In genomic region chr16:93686945-93687344, GRCm38 (mm10) we compare ENCODE assay signal across 9 mouse cellular contexts. TPM values are rescaled to one million over a fixed set of nuclear protein-coding genes. Genes with fewer than 3 reads are reported as not detected.
DNase-seq lines count a peak whose midpoint lies in the region; ATAC-seq and TF ChIP-seq lines count a peak whose summit lies in the region.
"Had no signal": no experiment of that assay in that cellular context is flagged by ENCODE, and none has a peak within 500 bp of the region (broad histone marks: within the 10 kb centered on the region; RNA-seq: fewer than 3 reads in every experiment).

No protein-coding gene starts in this region.

- H3K79me2 ChIP-seq in CH12.LX (replicated peaks; ENCODE audit: control insufficient read depth, extremely low read depth, insufficient read depth, poor library complexity, severe bottlenecking): no peaks in the 10 kb centered on the region

- TF ChIP-seq POLR2A in CH12.LX (IDR thresholded peaks at IDR 0.05; ENCODE audit: low read depth, low read length): no peak
- TF ChIP-seq POLR2A in limb, embryonic 14.5 days (IDR thresholded peaks at IDR 0.05; ENCODE audit: borderline replicate concordance, extremely low read depth, insufficient read depth, insufficient read length): no peak

- H3K4me2 ChIP-seq in heart, embryonic 14.5 days (ENCODE audit: low read length): peak overlapping the region; percentile 48
- H3K4me2 ChIP-seq in CH12.LX (ENCODE audit: insufficient read depth, low read depth, poor library complexity, severe bottlenecking): no peak overlapping the region; the same call in 1 of the 2 replicates
- H3K4me2 ChIP-seq in limb, embryonic 14.5 days (replicated peaks; ENCODE audit: low read depth, low read length, severe bottlenecking): peak overlapping the region; percentile 26; the same call in 1 of the 2 replicates
- H3K4me2 ChIP-seq: lung, embryonic 15.5 days had no signal

- dilution Hi-C loops in CH12.LX (cut with MboI; ENCODE audit: extremely low pct_ligation_motif_present, extremely low pct_unique_long_range_greater_than_20kb, low sequenced_read_pairs): no loop called here

- H3K36me3 ChIP-seq in heart, embryonic 14.5 days (ENCODE audit: control insufficient read depth, insufficient read depth, low read length): no peaks in the 10 kb centered on the region
- H3K36me3 ChIP-seq in CH12.LX (replicated peaks in 1 of 2; ENCODE audit: control insufficient read depth in 1 of 2, insufficient read depth in 1 of 2, low read length in 1 of 2): no peaks in the 10 kb centered on the region
- no peaks in the 10 kb centered on the region for H3K36me3 ChIP-seq in limb, embryonic 14.5 days (ENCODE audit: control insufficient read depth, insufficient read depth, low read length)
- H3K36me3 ChIP-seq: lung, embryonic 15.5 days had no signal

- H3K9ac ChIP-seq in heart, embryonic 14.5 days (ENCODE audit: low read length): no peak overlapping the region
- H3K9ac ChIP-seq in CH12.LX (ENCODE audit: insufficient read depth, low read depth): no peak overlapping the region
- no peak overlapping the region for H3K9ac ChIP-seq in limb, embryonic 14.5 days (ENCODE audit: low read depth, low read length, severe bottlenecking)
- H3K9ac ChIP-seq: lung, embryonic 15.5 days had no signal

- in situ Hi-C loops in CH12.LX (cut with MboI; ENCODE audit: low pct_ligation_motif_present, low pct_unique_long_range_greater_than_20kb, low sequenced_read_pairs): loop anchor here (10.0 to 25.0 kb wide), 4 partner anchors 48 to 575 kb away; partner anchors contain the start of genes Chaf1b and Cldn14

- H3K9me3 ChIP-seq in heart, embryonic 14.5 days (ENCODE audit: control insufficient read depth, low read length): no peaks in the 10 kb centered on the region
- H3K9me3 ChIP-seq in CH12.LX (replicated peaks; ENCODE audit: low read length): no peaks in the 10 kb centered on the region
- H3K9me3 ChIP-seq in limb, embryonic 14.5 days (ENCODE audit: control insufficient read depth, low read length): no peaks in the 10 kb centered on the region
- H3K9me3 ChIP-seq: lung, embryonic 15.5 days had no signal

- intact Hi-C loops in heart, postnatal 25 days (cut with DNase I): loop anchor here (10.0 kb wide), 1 partner anchor 98 kb away; no protein-coding TSS in a partner anchor

- TF ChIP-seq EP300 in CH12.LX (IDR thresholded peaks at IDR 0.05; ENCODE audit: low read length): no peak

- H3K27ac ChIP-seq in heart, embryonic 14.5 days (replicated peaks in 1 of 2; ENCODE audit: control insufficient read depth in 1 of 2, insufficient read depth in 1 of 2, low read depth in 2 of 2, low read length in 2 of 2): no peak overlapping the region
- H3K27ac ChIP-seq in CH12.LX (ENCODE audit: insufficient read depth, low read depth): no peak overlapping the region
- H3K27ac ChIP-seq in limb, embryonic 14.5 days (replicated peaks; ENCODE audit: low read depth, low read length): no peak overlapping the region
- H3K27ac ChIP-seq: lung, embryonic 15.5 days had no signal

- ATAC-seq in heart, embryonic 14.5 days (ENCODE audit: insufficient number of reproducible peaks, insufficient read depth, low FRiP score, low read depth): no peak
- peak; percentile 21 for ATAC-seq in common myeloid progenitor, adult 5-6 weeks (replicated peaks; ENCODE audit: low read depth, poor library complexity, severe bottlenecking)
- no peak for ATAC-seq in limb, embryonic 14.5 days (ENCODE audit: low FRiP score, low read depth)

- H3K4me1 ChIP-seq in heart, embryonic 14.5 days (ENCODE audit: control insufficient read depth in 2 of 2, insufficient read depth in 2 of 2, low read length in 2 of 2): peaks cover 8 to 9% of the 10 kb centered on the region in 2 experiments; a peak in 2 of 4 replicates
- peaks cover 15 to 40% of the 10 kb centered on the region in 2 experiments for H3K4me1 ChIP-seq in CH12.LX (ENCODE audit: control insufficient read depth in 1 of 2, insufficient read depth in 2 of 2)
- peaks cover 12% of the 10 kb centered on the region for H3K4me1 ChIP-seq in limb, embryonic 14.5 days (ENCODE audit: control insufficient read depth, insufficient read depth, low read length)

- TF ChIP-seq RAD21 in CH12.LX (IDR thresholded peaks at IDR 0.05; ENCODE audit: low read depth, low read length): peak; percentile 75

- no peak for DNase-seq in heart, postnatal 25 days (ENCODE audit: low spot score)
- DNase-seq in CH12.LX (ENCODE audit: extremely low read depth): peak; percentile 39
- peak; percentile 63 for DNase-seq in limb, embryonic 14.5 days (ENCODE audit: low spot score)
- DNase-seq in cerebellum, postnatal 4 days (ENCODE audit: low spot score in 2 of 2): no peak
- no peak for DNase-seq in urinary bladder, postnatal 4 days (ENCODE audit: low spot score in 2 of 2)
- no peak for DNase-seq in urinary bladder, adult 2 months (ENCODE audit: low spot score)

- TF ChIP-seq CTCF in CH12.LX (conservative IDR thresholded peaks at IDR 0.05 in 1 of 2, IDR thresholded peaks at IDR 0.05 in 1 of 2; ENCODE audit: low read depth in 2 of 2, low read length in 2 of 2): peak; percentile 8 to 70; a peak in 2 of 4 replicates

- peaks cover 37% of the 10 kb centered on the region for H3K27me3 ChIP-seq in heart, embryonic 14.5 days (ENCODE audit: control insufficient read depth, insufficient read depth, low read length)
- H3K27me3 ChIP-seq in CH12.LX (replicated peaks): peaks cover 28% of the 10 kb centered on the region
- H3K27me3 ChIP-seq in limb, embryonic 14.5 days (ENCODE audit: control insufficient read depth, insufficient read depth, low read length): peaks cover 40% of the 10 kb centered on the region

- 37% methylated on average over 5 of the region's 5 CpGs for WGBS in heart, embryonic 14.5 days
- 43% methylated on average over 5 of the region's 5 CpGs for WGBS in limb, embryonic 14.5 days

- H3K4me3 ChIP-seq in heart, embryonic 14.5 days (ENCODE audit: control insufficient read depth in 1 of 2, insufficient read depth in 1 of 2, low read depth in 1 of 2, low read length in 2 of 2): peak overlapping the region in 1 of 2 experiments; percentile 8; a peak in 1 of 4 replicates
- no peak overlapping the region for H3K4me3 ChIP-seq in CH12.LX (replicated peaks in 1 of 3; ENCODE audit: low read depth in 2 of 3, low read length in 2 of 3, poor library complexity in 1 of 3)
- no peak overlapping the region for H3K4me3 ChIP-seq in limb, embryonic 14.5 days (replicated peaks; ENCODE audit: low read length)
- H3K4me3 ChIP-seq: lung, embryonic 15.5 days had no signal

TF ChIP-seq in CH12.LX, 34 proteins besides CTCF, POLR2A, EP300 and RAD21:
- no peak for TF ChIP-seq NRF1 (IDR thresholded peaks at IDR 0.05; ENCODE audit: low read depth, low read length)
- TF ChIP-seq SMC3 (IDR thresholded peaks at IDR 0.05; ENCODE audit: low read depth, low read length): peak; percentile 52
- TF ChIP-seq ZKSCAN1 (IDR thresholded peaks at IDR 0.05; ENCODE audit: borderline replicate concordance, low read depth, low read length): no peak
- TF ChIP-seq NELFE (IDR thresholded peaks at IDR 0.05; ENCODE audit: low read depth, low read length): no peak
- no peak for TF ChIP-seq MEF2A (IDR thresholded peaks at IDR 0.05; ENCODE audit: borderline replicate concordance, low read depth, low read length)
- no peak for TF ChIP-seq HCFC1 (IDR thresholded peaks at IDR 0.05; ENCODE audit: low read depth, low read length)
- TF ChIP-seq MYC (IDR thresholded peaks at IDR 0.05; ENCODE audit: low read depth, low read length): 0 out of 2 replicates have a peak, but pooled peaks have one; percentile 43
- TF ChIP-seq MAFK (IDR thresholded peaks at IDR 0.05; ENCODE audit: insufficient replicate concordance, low read length): 0 out of 2 replicates have a peak, but pooled peaks have one; percentile 18
- TF ChIP-seq MAX (IDR thresholded peaks at IDR 0.05; ENCODE audit: low read length): 0 out of 2 replicates have a peak, but pooled peaks have one; percentile 36
- peak; percentile 47 for TF ChIP-seq BHLHE40 (IDR thresholded peaks at IDR 0.05; ENCODE audit: low read depth, low read length)
- TF ChIP-seq USF1 (IDR thresholded peaks at IDR 0.05; ENCODE audit: low read depth, low read length): no peak
- TF ChIP-seq ZNF384 (IDR thresholded peaks at IDR 0.05; ENCODE audit: low read depth, low read length): peak; percentile 45; the same call in 1 of the 2 replicates
- TF ChIP-seq RCOR1 (conservative IDR thresholded peaks at IDR 0.05; ENCODE audit: low read depth, low read length): no peak
TF ChIP-seq in CH12.LX: peak in this region for 6.

RNA-seq across cellular contexts. Expression of gene Cbr3, which starts 3.9 kb away (rescaled TPM):
- 0.40 and 0.77 TPM in 2 replicates for polyA plus RNA-seq in heart, embryonic 14.5 days (2014; fragmentation: Nextera tagmentation; extraction: Ambion mirVana)
- total RNA-seq in heart, postnatal 25 days (2021): 1 to 10 TPM; 2.5 to 3.3 TPM
- total RNA-seq in CH12.LX (2012; rRNA removed) (10.8 and 11.1 TPM in 2 replicates), CH12.LX (2014; rRNA removed) (7.8 and 8.0 TPM in 2 replicates)
- 9.8 and 11.7 TPM in 2 replicates for polyA plus RNA-seq in CH12.LX (2012; ENCODE audit: insufficient read length, low read depth)
- total RNA-seq in common myeloid progenitor, adult 5-6 weeks (2017): not detected in 2 replicates
- 7.8 and 8.1 TPM in 2 replicates for polyA plus RNA-seq in limb, embryonic 14.5 days (2012; rRNA removed)
- polyA plus RNA-seq in limb, embryonic 14.5 days (2014; fragmentation: Nextera tagmentation; extraction: Ambion mirVana): 9.1 and 11.7 TPM in 2 replicates
- polyA plus RNA-seq in urinary bladder, adult 2 months (2012; rRNA removed): 18.0 and 21.7 TPM in 2 replicates

RNA-seq across cellular contexts. Expression of gene Dop1b, which starts 24.8 kb away (rescaled TPM):
- 8.1 and 8.2 TPM in 2 replicates for polyA plus RNA-seq in heart, embryonic 14.5 days (2014; fragmentation: Nextera tagmentation; extraction: Ambion mirVana)
- 10 to 100 TPM; 14.5 to 16.6 TPM for total RNA-seq in heart, postnatal 25 days (2021)
- total RNA-seq in CH12.LX (2012; rRNA removed) (2.4 and 4.5 TPM in 2 replicates), CH12.LX (2014; rRNA removed) (0.90 and 1.5 TPM in 2 replicates)
- polyA plus RNA-seq in CH12.LX (2012; ENCODE audit: insufficient read length, low read depth): 1.7 and 3.1 TPM in 2 replicates
- total RNA-seq in common myeloid progenitor, adult 5-6 weeks (2017): 11.1 and 14.2 TPM in 2 replicates
- 18.9 and 21.3 TPM in 2 replicates for polyA plus RNA-seq in limb, embryonic 14.5 days (2012; rRNA removed)
- polyA plus RNA-seq in limb, embryonic 14.5 days (2014; fragmentation: Nextera tagmentation; extraction: Ambion mirVana): 13.0 and 13.8 TPM in 2 replicates
- 30.7 and 34.3 TPM in 2 replicates for polyA plus RNA-seq in urinary bladder, adult 2 months (2012; rRNA removed)

RNA-seq across cellular contexts. Expression of gene Gm5678, which starts 59.0 kb away (rescaled TPM):
- polyA plus RNA-seq in heart, embryonic 14.5 days (2014; fragmentation: Nextera tagmentation; extraction: Ambion mirVana): not detected in 2 replicates
- total RNA-seq in heart, postnatal 25 days (2021): 1 to 10 TPM in 1 of 2 experiments, under 1 TPM in 1; 0.67 to 1.1 TPM
- not detected in 2 replicates for total RNA-seq in CH12.LX (2012; rRNA removed)
- total RNA-seq in CH12.LX (2014; rRNA removed): not detected in 2 replicates
- polyA plus RNA-seq in CH12.LX (2012; ENCODE audit: insufficient read length, low read depth): not detected in 2 replicates
- not detected in 2 replicates for total RNA-seq in common myeloid progenitor, adult 5-6 weeks (2017)
- not detected in 2 replicates for polyA plus RNA-seq in limb, embryonic 14.5 days (2012; rRNA removed)
- polyA plus RNA-seq in limb, embryonic 14.5 days (2014; fragmentation: Nextera tagmentation; extraction: Ambion mirVana): not detected in 2 replicates
- not detected in 2 replicates for polyA plus RNA-seq in urinary bladder, adult 2 months (2012; rRNA removed)
- polyA plus RNA-seq: lung, embryonic 15.5 days had no signal

Comparison
In these comparisons a context has a peak if more than half of its experiments do, and no peak if none do; other contexts are left out.
1. DNase-seq: peak in CH12.LX (single experiment) and limb, embryonic 14.5 days (single experiment); none in heart, postnatal 25 days (single experiment), cerebellum, postnatal 4 days (0 of 2), urinary bladder, postnatal 4 days (0 of 2) and urinary bladder, adult 2 months (single experiment).